Mouse (Mus musculus): ENCODE data around the gene Cntnap4. TPM values are rescaled to one million over a fixed set of nuclear protein-coding genes. Genes with fewer than 3 reads are reported as not detected.
A peak's percentile ranks its signal among the peaks of the same experiment; 100 is the strongest.

Gene Cntnap4
- polyA plus RNA-seq (2014; fragmentation: Nextera tagmentation; extraction: Ambion mirVana), result 1.0 and 1.1 TPM in 2 replicates

DNA sequence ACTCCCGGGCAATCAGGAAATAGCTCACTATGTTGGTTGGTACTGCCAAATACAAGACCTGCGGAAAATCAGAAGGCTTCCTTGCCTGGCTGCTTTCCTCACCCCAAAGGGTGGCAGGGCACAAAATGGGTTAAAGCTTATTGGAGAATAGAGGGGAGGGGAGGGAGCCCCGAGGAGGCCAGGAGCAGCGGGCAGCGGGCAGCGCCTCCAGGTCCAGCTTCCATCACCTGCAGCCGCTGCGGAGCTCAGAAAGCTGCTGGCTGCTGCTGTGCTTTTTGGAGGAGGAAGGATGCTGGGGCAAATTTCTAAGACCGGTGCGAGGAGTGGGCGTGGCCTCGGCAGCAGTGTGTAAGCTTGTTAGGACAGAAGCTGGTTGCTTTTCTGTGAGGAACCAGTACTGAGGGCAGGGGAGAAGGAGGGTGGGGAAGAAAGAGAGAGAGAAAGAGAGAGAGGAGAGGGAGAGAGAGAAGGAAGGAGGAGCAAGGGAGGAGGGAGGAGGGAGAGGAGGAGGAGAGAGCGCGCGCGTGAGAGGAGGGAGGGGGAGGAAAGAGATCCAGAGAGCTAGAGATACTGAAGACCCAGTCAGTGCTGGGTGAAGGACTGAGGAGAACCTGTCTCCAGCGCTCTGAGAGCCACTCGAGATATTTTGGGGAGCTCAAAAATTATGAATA is at the start of gene Cntnap4:
Gene Cntnap4 (plus strand): TSS at position 573 of the 671 bp plus-strand sequence.
- H3K27me3 ChIP-seq (ENCODE audit: control insufficient read depth, insufficient read depth, low read length), result peaks cover 6% of the 10 kb centered on the region; the same call in 1 of the 2 replicates
- no peaks in the 10 kb centered on the region for H3K9me3 ChIP-seq (ENCODE audit: control insufficient read depth, low read length)
- H3K27ac ChIP-seq (ENCODE audit: low read depth, low read length), result no peak within 1 kb of the TSS
- no peaks in the 10 kb centered on the region for H3K4me1 ChIP-seq (replicated peaks; ENCODE audit: control insufficient read depth, insufficient read depth, low read length)
- peak within 1 kb of the TSS; percentile 40 for H3K4me3 ChIP-seq (ENCODE audit: low read depth, low read length)
- peak; percentile 78 for DNase-seq (ENCODE audit: low spot score)
- peak within 1 kb of the TSS; percentile 65 for H3K4me2 ChIP-seq (ENCODE audit: low read depth, low read length, severe bottlenecking)
- peak; percentile 84 for ATAC-seq (replicated peaks; ENCODE audit: low FRiP score)
- no peaks in the 10 kb centered on the region for H3K36me3 ChIP-seq (ENCODE audit: control insufficient read depth, insufficient read depth, low read length)
- 3% methylated on average over 18 of the region's 18 CpGs for WGBS
- peak within 1 kb of the TSS; percentile 37 for H3K9ac ChIP-seq (ENCODE audit: low read length)

DNA sequence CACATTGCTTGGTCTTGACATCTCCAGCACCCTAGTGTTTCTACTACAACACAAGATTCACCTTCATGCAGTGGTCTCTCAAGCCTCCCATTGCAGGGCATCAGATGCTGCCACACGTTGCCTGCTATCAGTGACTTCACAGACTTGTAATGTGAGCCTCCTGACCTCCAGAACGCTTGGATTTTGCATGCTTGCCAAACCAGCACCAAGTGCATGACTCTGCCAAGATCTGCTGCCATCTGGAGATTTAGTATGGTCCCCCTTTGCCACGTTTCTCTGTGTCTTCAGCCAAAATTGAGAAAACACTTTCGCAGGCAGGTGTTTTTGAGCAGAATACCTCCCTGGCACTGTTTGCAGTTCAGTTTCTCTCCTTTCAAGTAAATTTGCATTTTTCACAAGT is 12.5 kb upstream of the Cntnap4 start:
- no peaks in the 10 kb centered on the region for H3K36me3 ChIP-seq (ENCODE audit: control insufficient read depth, insufficient read depth, low read length)
- no peaks in the 10 kb centered on the region for H3K27me3 ChIP-seq (ENCODE audit: control insufficient read depth, insufficient read depth, low read length)
- H3K9ac ChIP-seq (ENCODE audit: low read length), result no peak overlapping the region
- H3K4me1 ChIP-seq (replicated peaks; ENCODE audit: control insufficient read depth, insufficient read depth, low read length), result no peaks in the 10 kb centered on the region
- no peaks in the 10 kb centered on the region for H3K9me3 ChIP-seq (ENCODE audit: control insufficient read depth, low read length)
- DNase-seq (ENCODE audit: low spot score), result no peak
- ATAC-seq (replicated peaks; ENCODE audit: low FRiP score), result no peak
- no peak overlapping the region for H3K27ac ChIP-seq (ENCODE audit: low read depth, low read length)
- WGBS, result 70% methylated on average over 4 of the region's 4 CpGs
- H3K4me2 ChIP-seq (ENCODE audit: low read depth, low read length, severe bottlenecking), result no peak overlapping the region
- no peak overlapping the region for H3K4me3 ChIP-seq (ENCODE audit: low read depth, low read length)

DNA sequence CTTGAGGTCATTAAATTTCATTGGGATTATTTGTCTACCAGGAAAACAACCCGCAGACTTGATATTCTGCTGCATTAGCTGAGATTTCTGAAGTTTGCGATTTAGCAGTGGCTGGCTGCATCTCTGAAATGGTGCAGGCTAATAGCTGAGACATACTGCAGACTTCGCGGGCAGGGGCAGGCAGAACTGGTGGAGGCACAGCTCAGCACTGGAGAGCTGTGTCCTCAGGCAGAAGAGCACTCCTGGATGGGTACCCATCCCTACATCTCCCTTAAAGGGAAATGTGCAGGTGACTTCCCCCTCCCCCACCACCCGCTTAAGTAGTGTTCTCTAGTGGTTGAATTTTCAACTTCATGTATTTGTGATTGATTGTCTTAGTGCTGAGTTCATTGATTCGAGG is 698 bp downstream of the Cntnap4 start:
- WGBS, result 6% methylated on average over 6 of the region's 6 CpGs
- Histone ChIP-seq H3K27ac (ENCODE audit: low read depth, low read length) (no peak overlapping the region), H3K4me1 (replicated peaks; ENCODE audit: control insufficient read depth, insufficient read depth, low read length) (no peaks in the 10 kb centered on the region), H3K36me3 (ENCODE audit: control insufficient read depth, insufficient read depth, low read length) (no peaks in the 10 kb centered on the region), H3K4me2 (ENCODE audit: low read depth, low read length, severe bottlenecking) (peak overlapping the region; percentile 65), H3K27me3 (ENCODE audit: control insufficient read depth, insufficient read depth, low read length) (peaks cover 6% of the 10 kb centered on the region; the same call in 1 of the 2 replicates), H3K9ac (ENCODE audit: low read length) (no peak overlapping the region), H3K4me3 (ENCODE audit: low read depth, low read length) (peak overlapping the region; percentile 40), H3K9me3 (ENCODE audit: control insufficient read depth, low read length) (no peaks in the 10 kb centered on the region)
- ATAC-seq (replicated peaks; ENCODE audit: low FRiP score) (no peak), DNase-seq (ENCODE audit: low spot score) (no peak)

DNA sequence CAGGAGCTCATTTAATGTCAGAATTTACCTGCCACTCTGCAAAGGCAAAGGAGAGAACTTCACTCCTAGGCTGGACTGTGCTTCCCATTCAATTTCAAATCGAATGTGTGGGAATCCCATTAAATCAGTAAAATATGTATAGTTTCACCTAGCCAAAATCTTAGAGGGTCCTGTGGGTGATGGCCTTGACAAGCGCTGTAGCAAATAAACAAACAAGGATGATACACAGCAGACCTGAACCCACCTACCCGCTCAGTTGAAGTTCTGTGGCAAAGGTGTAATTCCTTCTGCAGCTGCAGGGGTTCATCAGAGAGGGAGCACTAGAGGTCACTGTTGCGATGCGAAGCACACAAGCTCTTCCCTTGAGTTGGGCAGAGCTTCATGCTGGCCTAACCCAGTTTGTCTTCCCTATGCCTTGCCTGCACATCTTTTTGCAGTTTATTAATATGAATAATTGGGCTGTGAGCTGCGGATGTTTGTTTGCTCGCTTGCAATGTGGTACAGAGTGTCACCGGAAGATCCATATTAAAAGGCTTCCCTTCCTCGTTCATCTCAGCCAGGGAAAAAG is 1.6 kb downstream of the Cntnap4 start:
- Histone ChIP-seq H3K27me3 (ENCODE audit: control insufficient read depth, insufficient read depth, low read length) (peaks cover 6% of the 10 kb centered on the region; the same call in 1 of the 2 replicates), H3K4me2 (ENCODE audit: low read depth, low read length, severe bottlenecking) (0 out of 2 replicates have a peak overlapping the region, but pooled peaks have one; percentile 11), H3K4me1 (replicated peaks; ENCODE audit: control insufficient read depth, insufficient read depth, low read length) (no peaks in the 10 kb centered on the region), H3K4me3 (ENCODE audit: low read depth, low read length) (no peak overlapping the region), H3K27ac (ENCODE audit: low read depth, low read length) (no peak overlapping the region), H3K9ac (ENCODE audit: low read length) (no peak overlapping the region), H3K36me3 (ENCODE audit: control insufficient read depth, insufficient read depth, low read length) (no peaks in the 10 kb centered on the region), H3K9me3 (ENCODE audit: control insufficient read depth, low read length) (no peaks in the 10 kb centered on the region)
- WGBS, result 18% methylated on average over 9 of the region's 9 CpGs
- DNase-seq (ENCODE audit: low spot score), result peak; percentile 57
- ATAC-seq (replicated peaks; ENCODE audit: low FRiP score), result peak; percentile 77

DNA sequence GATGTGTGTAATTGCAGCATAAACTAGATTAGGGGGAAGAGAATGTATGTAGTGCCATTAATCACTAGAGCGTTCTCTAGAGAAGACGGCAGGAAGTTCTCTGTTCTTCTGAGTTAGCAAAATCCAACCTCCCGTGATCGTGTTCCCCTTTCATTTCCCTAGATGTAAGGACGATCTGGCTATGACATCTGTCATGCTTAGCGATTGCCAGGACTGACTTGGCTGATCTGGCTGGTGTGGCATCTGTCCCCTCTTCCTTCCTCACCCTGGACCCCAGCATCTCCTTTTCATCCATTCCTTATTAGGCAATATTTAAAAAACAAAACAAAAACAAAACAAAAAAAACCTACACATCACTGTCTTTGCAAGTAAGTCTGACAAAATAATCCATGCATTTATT is 11.6 kb downstream of the Cntnap4 start:
- 80% methylated on average over 6 of the region's 6 CpGs for WGBS

DNA sequence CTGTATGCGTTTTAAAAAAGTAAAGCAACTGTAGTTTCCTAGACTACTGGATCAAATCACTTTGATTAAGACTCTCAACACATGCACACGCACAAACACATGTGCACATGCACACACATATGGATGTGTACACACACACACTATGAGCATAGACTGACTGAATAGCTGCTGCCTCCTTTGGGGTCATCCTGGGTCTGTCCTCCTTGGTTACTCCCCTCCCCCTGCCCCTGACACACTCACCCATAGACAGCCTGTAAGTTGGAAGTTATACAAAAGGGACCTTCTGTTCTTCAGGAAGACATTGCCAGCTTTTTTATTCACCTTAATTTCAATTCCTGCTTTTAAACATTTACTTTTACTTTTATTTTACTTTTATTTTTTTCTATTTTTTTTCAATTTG is 13.6 kb downstream of the Cntnap4 start:
- DNase-seq (ENCODE audit: low spot score), result no peak
- no peak overlapping the region for H3K4me3 ChIP-seq (ENCODE audit: low read depth, low read length)
- no peaks in the 10 kb centered on the region for H3K4me1 ChIP-seq (replicated peaks; ENCODE audit: control insufficient read depth, insufficient read depth, low read length)
- 87% methylated on average over 2 of the region's 2 CpGs for WGBS
- H3K9ac ChIP-seq (ENCODE audit: low read length), result no peak overlapping the region
- no peaks in the 10 kb centered on the region for H3K27me3 ChIP-seq (ENCODE audit: control insufficient read depth, insufficient read depth, low read length)
- H3K9me3 ChIP-seq (ENCODE audit: control insufficient read depth, low read length), result no peaks in the 10 kb centered on the region
- no peak for ATAC-seq (replicated peaks; ENCODE audit: low FRiP score)
- H3K36me3 ChIP-seq (ENCODE audit: control insufficient read depth, insufficient read depth, low read length), result no peaks in the 10 kb centered on the region
- H3K4me2 ChIP-seq (ENCODE audit: low read depth, low read length, severe bottlenecking), result no peak overlapping the region
- H3K27ac ChIP-seq (ENCODE audit: low read depth, low read length), result no peak overlapping the region

More for the DNA sequence above, 11.6 kb downstream of the Cntnap4 start:
- DNase-seq (ENCODE audit: low spot score) (no peak), ATAC-seq (replicated peaks; ENCODE audit: low FRiP score) (no peak)
- Histone ChIP-seq H3K36me3 (ENCODE audit: control insufficient read depth, insufficient read depth, low read length) (no peaks in the 10 kb centered on the region), H3K27ac (ENCODE audit: low read depth, low read length) (no peak overlapping the region), H3K4me3 (ENCODE audit: low read depth, low read length) (no peak overlapping the region), H3K9me3 (ENCODE audit: control insufficient read depth, low read length) (no peaks in the 10 kb centered on the region), H3K4me1 (replicated peaks; ENCODE audit: control insufficient read depth, insufficient read depth, low read length) (no peaks in the 10 kb centered on the region), H3K4me2 (ENCODE audit: low read depth, low read length, severe bottlenecking) (no peak overlapping the region), H3K27me3 (ENCODE audit: control insufficient read depth, insufficient read depth, low read length) (no peaks in the 10 kb centered on the region), H3K9ac (ENCODE audit: low read length) (no peak overlapping the region)

DNA sequence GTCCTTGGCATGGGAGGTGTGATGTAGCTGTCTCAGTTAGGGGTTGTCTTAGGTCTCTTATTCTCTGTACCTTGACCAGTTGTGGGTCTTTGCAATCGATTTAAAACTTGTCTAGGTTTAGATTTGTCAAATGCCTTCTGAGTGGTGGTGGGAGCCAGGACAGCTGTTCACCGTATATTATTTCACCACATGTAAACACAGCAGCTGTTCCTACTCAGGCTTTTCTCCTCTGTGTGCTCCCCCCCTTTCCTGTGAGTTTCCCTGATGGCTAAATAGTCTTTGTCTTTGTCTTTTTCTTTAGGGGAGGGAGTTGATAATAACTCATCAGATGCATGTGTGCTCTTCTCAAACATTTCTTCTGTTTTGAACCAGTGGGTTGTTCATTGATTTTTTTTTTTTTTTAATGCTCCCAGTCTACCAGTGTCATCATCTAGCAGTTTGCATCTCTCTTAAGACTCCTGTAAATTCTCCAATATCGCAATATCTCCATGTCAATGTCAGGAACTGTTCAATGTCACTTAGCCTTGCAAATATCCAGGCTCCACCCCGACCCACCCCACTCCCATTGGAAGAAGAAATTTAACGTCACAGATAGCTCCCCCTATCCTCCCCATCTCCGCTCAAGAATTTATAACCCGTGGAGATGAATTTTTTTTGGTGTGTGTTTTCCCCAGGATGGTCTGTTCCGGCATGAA is 18.7 kb downstream of the Cntnap4 start:
- Histone ChIP-seq H3K4me3 (ENCODE audit: low read depth, low read length) (no peak overlapping the region), H3K9me3 (ENCODE audit: control insufficient read depth, low read length) (no peaks in the 10 kb centered on the region), H3K9ac (ENCODE audit: low read length) (no peak overlapping the region), H3K4me1 (replicated peaks; ENCODE audit: control insufficient read depth, insufficient read depth, low read length) (no peaks in the 10 kb centered on the region; the same call in 1 of the 2 replicates), H3K27me3 (ENCODE audit: control insufficient read depth, insufficient read depth, low read length) (no peaks in the 10 kb centered on the region), H3K4me2 (ENCODE audit: low read depth, low read length, severe bottlenecking) (no peak overlapping the region), H3K27ac (ENCODE audit: low read depth, low read length) (no peak overlapping the region), H3K36me3 (ENCODE audit: control insufficient read depth, insufficient read depth, low read length) (no peaks in the 10 kb centered on the region)
- DNase-seq (ENCODE audit: low spot score), result no peak
- 86% methylated on average over 8 of the region's 8 CpGs for WGBS
- ATAC-seq (replicated peaks; ENCODE audit: low FRiP score), result no peak

DNA sequence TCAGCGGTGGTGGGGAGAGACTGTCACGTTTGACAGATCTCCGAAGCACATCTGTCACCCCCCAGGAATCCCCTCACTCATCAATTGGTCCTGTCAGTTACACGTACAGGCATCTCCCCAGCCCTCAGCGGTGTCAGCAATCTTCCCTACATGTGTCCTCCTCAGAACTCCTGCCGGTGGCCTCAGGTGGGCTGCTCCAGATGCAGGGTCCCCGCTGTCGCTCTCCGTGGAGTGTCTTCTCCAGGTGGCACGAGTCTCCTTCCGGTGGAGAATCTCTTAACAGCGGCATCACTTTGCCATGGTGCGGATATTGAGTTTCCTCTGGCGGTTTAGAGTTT is 19.2 kb downstream of the Cntnap4 start:
- Histone ChIP-seq H3K4me1 (replicated peaks; ENCODE audit: control insufficient read depth, insufficient read depth, low read length) (no peaks in the 10 kb centered on the region; the same call in 1 of the 2 replicates), H3K27me3 (ENCODE audit: control insufficient read depth, insufficient read depth, low read length) (no peaks in the 10 kb centered on the region), H3K9ac (ENCODE audit: low read length) (no peak overlapping the region), H3K36me3 (ENCODE audit: control insufficient read depth, insufficient read depth, low read length) (no peaks in the 10 kb centered on the region), H3K9me3 (ENCODE audit: control insufficient read depth, low read length) (no peaks in the 10 kb centered on the region), H3K4me2 (ENCODE audit: low read depth, low read length, severe bottlenecking) (no peak overlapping the region), H3K27ac (ENCODE audit: low read depth, low read length) (no peak overlapping the region), H3K4me3 (ENCODE audit: low read depth, low read length) (no peak overlapping the region)
- no peak for DNase-seq (ENCODE audit: low spot score)
- WGBS, result 79% methylated on average over 14 of the region's 14 CpGs
- ATAC-seq (replicated peaks; ENCODE audit: low FRiP score), result no peak
